Mouse (Mus musculus): ENCODE data around the gene Rin3. TPM values are rescaled to one million over a fixed set of nuclear protein-coding genes. Genes with fewer than 3 reads are reported as not detected.

The Rin3 gene
- total RNA-seq, 2 experiments from 2014 or later = 4.0 to 4.4 TPM

Other genes with a start within 250 kb of the Rin3 start
- gene Slc24a4, start 154.3 kb upstream of the Rin3 start, total RNA-seq (2021) = 10 to 100 TPM; 28.2 to 28.5 TPM
- gene Lgmn, start 156.8 kb downstream of the Rin3 start, total RNA-seq (2021) = 100 to 1,000 TPM; 111 to 117 TPM
- gene Golga5, start 186.1 kb downstream of the Rin3 start, total RNA-seq (2021) = 10 to 100 TPM; 21.6 to 22.7 TPM

All from layer of hippocampus, postnatal 14 days (tissue).